Comparison of ENCODE assay signal across 10 mouse cellular contexts in the genomic region with DNA sequence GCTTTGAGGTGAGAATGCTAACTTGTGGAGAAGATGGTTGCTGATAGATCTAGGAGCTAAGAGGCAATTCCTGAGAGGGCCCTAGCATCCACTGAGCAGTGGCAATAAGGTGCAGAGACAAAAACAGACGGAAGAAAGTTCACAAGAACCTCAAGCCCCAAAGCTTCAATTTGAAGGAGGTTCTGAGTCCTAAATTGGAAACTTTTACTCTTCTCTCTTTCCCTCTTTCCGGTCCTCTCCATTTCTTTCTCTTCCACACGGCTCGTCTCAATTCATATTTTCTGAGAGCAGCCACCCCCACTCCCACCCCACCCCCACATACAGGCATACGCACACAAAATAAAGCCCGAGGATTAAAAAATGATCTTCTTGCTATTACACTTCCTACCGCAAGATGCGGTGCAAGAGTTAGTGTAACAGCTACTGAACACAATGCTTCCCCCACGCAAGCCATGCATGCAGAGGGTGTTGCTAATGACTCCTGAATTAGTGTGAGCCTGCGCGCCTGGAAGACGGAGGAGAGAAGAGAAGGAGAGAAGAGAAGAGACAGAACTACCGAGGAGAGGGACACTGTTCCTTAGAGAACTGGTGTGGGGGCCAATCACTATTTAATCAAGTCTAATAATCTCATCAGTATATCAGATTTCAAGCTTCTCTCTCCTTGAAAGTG. TPM values are rescaled to one million over a fixed set of nuclear protein-coding genes. Genes with fewer than 3 reads are reported as not detected.
DNase-seq lines count a peak whose midpoint lies in the region; ATAC-seq and TF ChIP-seq lines count a peak whose summit lies in the region.
"Had no signal": no experiment of that assay in that cellular context is flagged by ENCODE, and none has a peak within 500 bp of the region (broad histone marks: within the 10 kb centered on the region; RNA-seq: fewer than 3 reads in every experiment).

No protein-coding gene starts in this region.

- peak; percentile 34 for DNase-seq in neural tube, embryonic 10.5 days (ENCODE audit: extremely low spot score, low spot score)
- DNase-seq in forebrain, embryonic 14.5 days (ENCODE audit: low spot score) = peak; percentile 72
- peak; percentile 92 for DNase-seq in midbrain, embryonic 11.5 days (ENCODE audit: low spot score, missing footprints)
- DNase-seq in stomach, postnatal 0 days (ENCODE audit: low spot score) = peak; percentile 34
- DNase-seq in lung, postnatal 14 days = no peak
- DNase-seq: cerebellum, adult 18-20 months; liver, embryonic 13.5 days had no signal

- H3K9ac ChIP-seq in neural tube, embryonic 15.5 days (replicated peaks) = no peak overlapping the region
- H3K9ac ChIP-seq in forebrain, embryonic 14.5 days (ENCODE audit: low read length) = peak overlapping the region; percentile 56; the same call in 1 of the 2 replicates
- peak overlapping the region; percentile 76 for H3K9ac ChIP-seq in midbrain, embryonic 11.5 days (ENCODE audit: low read length)
- 0 out of 2 replicates have a peak overlapping the region, but pooled peaks have one; percentile 19 for H3K9ac ChIP-seq in stomach, postnatal 0 days (ENCODE audit: low read length)
- H3K9ac ChIP-seq: liver, embryonic 13.5 days had no signal

- H3K27ac ChIP-seq in neural tube, embryonic 15.5 days (replicated peaks) = no peak overlapping the region
- H3K27ac ChIP-seq in forebrain, embryonic 14.5 days (ENCODE audit: low read depth, low read length) = peak overlapping the region; percentile 82
- peak overlapping the region; percentile 91 for H3K27ac ChIP-seq in midbrain, embryonic 11.5 days (ENCODE audit: low read depth, low read length)
- H3K27ac ChIP-seq in stomach, postnatal 0 days (replicated peaks) = no peak overlapping the region; the same call in 1 of the 2 replicates
- H3K27ac ChIP-seq: liver, embryonic 13.5 days had no signal

- peaks cover 87% of the 10 kb centered on the region for H3K27me3 ChIP-seq in neural tube, embryonic 15.5 days (replicated peaks)
- peaks cover 78% of the 10 kb centered on the region for H3K27me3 ChIP-seq in forebrain, embryonic 14.5 days (replicated peaks; ENCODE audit: control insufficient read depth, insufficient read depth, low read length)
- peaks cover 91% of the 10 kb centered on the region for H3K27me3 ChIP-seq in midbrain, embryonic 11.5 days (ENCODE audit: control insufficient read depth, insufficient read depth, low read length)
- no peaks in the 10 kb centered on the region; the same call in none of the 2 replicates for H3K27me3 ChIP-seq in stomach, postnatal 0 days (ENCODE audit: control insufficient read depth, insufficient read depth, low read length)

- ATAC-seq in neural tube, embryonic 15.5 days (ENCODE audit: low FRiP score) = no peak
- no peak; the same call in 1 of the 2 replicates for ATAC-seq in forebrain, embryonic 14.5 days
- no peak for ATAC-seq in midbrain, embryonic 11.5 days (ENCODE audit: low FRiP score)
- ATAC-seq in stomach, postnatal 0 days (ENCODE audit: low FRiP score, low TSS enrichment) = no peak
- ATAC-seq in cerebellum, adult (ENCODE audit: insufficient number of reproducible peaks, low FRiP score, low TSS enrichment) = no peak

- H3K4me2 ChIP-seq in neural tube, embryonic 15.5 days = no peak overlapping the region
- H3K4me2 ChIP-seq in forebrain, embryonic 14.5 days (ENCODE audit: low read length) = peak overlapping the region; percentile 44; the same call in 1 of the 2 replicates
- H3K4me2 ChIP-seq in midbrain, embryonic 11.5 days = peak overlapping the region; percentile 69
- peak overlapping the region; percentile 44 for H3K4me2 ChIP-seq in stomach, postnatal 0 days (replicated peaks; ENCODE audit: low read depth)

- H3K36me3 ChIP-seq in neural tube, embryonic 15.5 days = no peaks in the 10 kb centered on the region
- H3K36me3 ChIP-seq in forebrain, embryonic 14.5 days (ENCODE audit: control insufficient read depth, insufficient read depth, low read length) = no peaks in the 10 kb centered on the region
- H3K36me3 ChIP-seq in midbrain, embryonic 11.5 days (ENCODE audit: control insufficient read depth, insufficient read depth, low read length) = no peaks in the 10 kb centered on the region
- H3K36me3 ChIP-seq in stomach, postnatal 0 days (ENCODE audit: control insufficient read depth, insufficient read depth, low read length) = no peaks in the 10 kb centered on the region
- H3K36me3 ChIP-seq: liver, embryonic 13.5 days had no signal

- no peak overlapping the region for H3K4me3 ChIP-seq in neural tube, embryonic 15.5 days (replicated peaks)
- peak overlapping the region; percentile 17 for H3K4me3 ChIP-seq in forebrain, embryonic 14.5 days (ENCODE audit: low read depth, low read length)
- peak overlapping the region; percentile 43 for H3K4me3 ChIP-seq in midbrain, embryonic 11.5 days (ENCODE audit: low read depth, low read length)
- peak overlapping the region; percentile 34; the same call in 1 of the 2 replicates for H3K4me3 ChIP-seq in stomach, postnatal 0 days (ENCODE audit: low read depth, low read length)
- H3K4me3 ChIP-seq: erythroblast, embryonic 14.5 days had no signal

- TF ChIP-seq CTCF in stomach, postnatal 0 days (IDR thresholded peaks at IDR 0.05; ENCODE audit: low read depth) = peak; percentile 29

- no peaks in the 10 kb centered on the region for H3K9me3 ChIP-seq in neural tube, embryonic 15.5 days (replicated peaks)
- H3K9me3 ChIP-seq in forebrain, embryonic 14.5 days (replicated peaks; ENCODE audit: control insufficient read depth, low read length) = no peaks in the 10 kb centered on the region
- H3K9me3 ChIP-seq in midbrain, embryonic 11.5 days (ENCODE audit: control insufficient read depth, low read length) = no peaks in the 10 kb centered on the region
- H3K9me3 ChIP-seq in stomach, postnatal 0 days (ENCODE audit: control insufficient read depth, low read length) = no peaks in the 10 kb centered on the region
- H3K9me3 ChIP-seq: liver, embryonic 13.5 days had no signal

- no peak for TF ChIP-seq EP300 in stomach, postnatal 0 days (optimal IDR thresholded peaks at IDR 0.05)

- peaks cover 17% of the 10 kb centered on the region for H3K4me1 ChIP-seq in neural tube, embryonic 15.5 days
- H3K4me1 ChIP-seq in forebrain, embryonic 14.5 days (ENCODE audit: control insufficient read depth, insufficient read depth, low read length) = 0 out of 2 replicates have a peak, but pooled peaks cover 7% of the 10 kb centered on the region
- peaks cover 12% of the 10 kb centered on the region for H3K4me1 ChIP-seq in midbrain, embryonic 11.5 days (ENCODE audit: control insufficient read depth, insufficient read depth, low read length)
- H3K4me1 ChIP-seq in stomach, postnatal 0 days (replicated peaks; ENCODE audit: control insufficient read depth, insufficient read depth) = 0 out of 2 replicates have a peak, but pooled peaks cover 2% of the 10 kb centered on the region
- H3K4me1 ChIP-seq: liver, embryonic 13.5 days had no signal

- WGBS in neural tube, embryonic 15.5 days = 24% methylated on average over 13 of the region's 13 CpGs
- WGBS in forebrain, embryonic 14.5 days = 5% methylated on average over 13 of the region's 13 CpGs
- 7% methylated on average over 13 of the region's 13 CpGs for WGBS in midbrain, embryonic 11.5 days
- WGBS in stomach, postnatal 0 days = 59% methylated on average over 13 of the region's 13 CpGs

RNA-seq across cellular contexts. Expression of a gene that starts 29.8 kb away (rescaled TPM):
- 60.3 and 62.5 TPM in 2 replicates for polyA plus RNA-seq in neural tube, embryonic 15.5 days (2015; fragmentation: Nextera tagmentation; extraction: Ambion mirVana)
- 73.7 and 82.5 TPM in 2 replicates for polyA plus RNA-seq in forebrain, embryonic 14.5 days (2014; fragmentation: Nextera tagmentation; extraction: Ambion mirVana)
- polyA plus RNA-seq in midbrain, embryonic 11.5 days (2014; fragmentation: Nextera tagmentation; extraction: Ambion mirVana) = 114 and 122 TPM in 2 replicates
- polyA plus RNA-seq in stomach, postnatal 0 days (2015; fragmentation: Nextera tagmentation; extraction: Ambion mirVana) = 52.8 and 53.9 TPM in 2 replicates
- polyA plus RNA-seq: erythroblast, embryonic 14.5 days had no signal

Comparison
In these comparisons a context has a peak if more than half of its experiments do, and no peak if none do; other contexts are left out.
1. H3K27ac ChIP-seq: peak in forebrain, embryonic 14.5 days (single experiment) and midbrain, embryonic 11.5 days (single experiment); none in neural tube, embryonic 15.5 days (single experiment) and stomach, postnatal 0 days (single experiment).